Mouse (Mus musculus) limb, embryonic 10.5 days (tissue): ENCODE measurements around the gene Syn2. TPM values are rescaled to one million over a fixed set of nuclear protein-coding genes. Genes with fewer than 3 reads are reported as not detected.

Experiments used
- DNase-seq: peaks from one replicate; pipeline ENCODE4 v3.0.0-alpha.2; 2017; ENCODE audit warnings: low spot score
- H3K27ac ChIP-seq: fragments of 300-500 bp; sonication (generic); 2 replicates; pipeline ENCODE4 v1.5.1; 2016; ENCODE audit warnings: mild to moderate bottlenecking
- H3K27me3 ChIP-seq: fragments of 300-500 bp; sonication (generic); 2 replicates; pipeline ENCODE4 v1.6.1; 2016; ENCODE audit warnings: low read depth, mild to moderate bottlenecking; ENCODE audit not compliant: poor library complexity, severe bottlenecking
- H3K36me3 ChIP-seq: fragments of 300-500 bp; sonication (generic); 2 replicates; pipeline ENCODE4 v1.6.1; 2016; ENCODE audit warnings: mild to moderate bottlenecking, moderate library complexity
- H3K4me1 ChIP-seq: fragments of 300-500 bp; sonication (generic); 2 replicates; pipeline ENCODE4 v1.6.1; 2016
- H3K4me3 ChIP-seq: fragments of 300-500 bp; sonication (generic); 2 replicates; pipeline ENCODE4 v1.5.1; 2016; ENCODE audit warnings: mild to moderate bottlenecking, moderate library complexity
- H3K9me3 ChIP-seq: fragments of 300-500 bp; sonication (generic); replicated peaks from 2 replicates; pipeline ENCODE4 v1.6.1; 2016; ENCODE audit warnings: mild to moderate bottlenecking
- WGBS: fragments of 180-500 bp; shearing (Covaris S2); methylation state at CpG from one replicate; pipeline ENCODE4 v1.1.7; 2016; 5-methylcytosine and 5-hydroxymethylcytosine counted together
- polyA plus RNA-seq: library from polyadenylated mRNA; unstranded; fragments of >200 nt; fragmentation: Nextera tagmentation; extraction: Ambion mirVana; gene quantifications from 2 replicates; pipeline ENCODE4 v1.2.1, GENCODE M21; 2016

The Syn2 gene
- polyA plus RNA-seq, 1 experiment from 2014 or later: 0.30 TPM

DNA sequence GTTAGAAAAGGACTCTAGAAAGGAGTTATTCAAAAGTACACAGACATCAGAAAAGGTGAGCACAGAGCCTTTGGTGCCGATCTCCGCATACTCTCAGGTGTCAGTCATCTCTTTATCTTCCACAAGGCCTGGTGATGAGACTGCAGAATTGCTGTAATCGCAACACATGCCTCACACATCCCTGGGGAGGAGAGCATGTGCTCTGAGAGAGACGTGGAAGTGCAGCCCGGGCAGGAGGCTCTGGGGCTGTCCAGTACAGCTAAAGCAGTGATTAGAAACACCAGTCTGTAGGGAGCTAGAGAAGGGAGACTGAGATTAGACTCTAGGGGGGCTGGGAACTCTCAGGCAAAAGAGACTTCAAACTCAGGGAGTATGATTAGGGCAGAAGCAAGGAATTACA, 155.9 kb downstream of the Syn2 start:
- no peak overlapping the region for H3K4me3 ChIP-seq
- H3K36me3 ChIP-seq: no peaks in the 10 kb centered on the region
- no peaks in the 10 kb centered on the region for H3K4me1 ChIP-seq
- H3K27me3 ChIP-seq: no peaks in the 10 kb centered on the region
- H3K9me3 ChIP-seq: no peaks in the 10 kb centered on the region
- no peak overlapping the region for H3K27ac ChIP-seq
- DNase-seq: no peak
- WGBS: 73% methylated on average over 5 of the region's 5 CpGs

DNA sequence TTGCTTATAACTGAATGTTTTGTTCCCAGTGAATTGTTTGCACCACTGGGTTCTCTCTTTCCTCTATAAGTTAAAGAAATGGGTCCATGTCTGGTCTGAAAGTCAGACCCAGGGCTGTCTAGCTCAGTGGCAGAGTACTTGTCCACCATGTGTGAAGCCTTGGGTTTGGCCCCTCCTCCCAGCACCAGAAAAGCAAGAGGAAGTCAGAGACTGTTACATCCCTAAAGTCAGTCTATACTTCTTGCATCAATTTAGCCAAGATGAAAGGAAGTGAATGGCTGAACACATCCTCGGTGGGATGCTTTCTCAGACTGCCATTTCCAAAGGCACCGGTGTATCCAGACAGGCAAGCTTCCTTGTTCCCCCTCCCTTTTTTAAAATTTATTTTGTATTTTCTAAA, 156.4 kb downstream of the Syn2 start:
- no peaks in the 10 kb centered on the region for H3K9me3 ChIP-seq
- no peaks in the 10 kb centered on the region for H3K4me1 ChIP-seq
- 85% methylated on average over 2 of the region's 2 CpGs for WGBS
- no peak overlapping the region for H3K4me3 ChIP-seq
- DNase-seq: no peak
- H3K27ac ChIP-seq: no peak overlapping the region
- no peaks in the 10 kb centered on the region for H3K36me3 ChIP-seq
- H3K27me3 ChIP-seq: no peaks in the 10 kb centered on the region

DNA sequence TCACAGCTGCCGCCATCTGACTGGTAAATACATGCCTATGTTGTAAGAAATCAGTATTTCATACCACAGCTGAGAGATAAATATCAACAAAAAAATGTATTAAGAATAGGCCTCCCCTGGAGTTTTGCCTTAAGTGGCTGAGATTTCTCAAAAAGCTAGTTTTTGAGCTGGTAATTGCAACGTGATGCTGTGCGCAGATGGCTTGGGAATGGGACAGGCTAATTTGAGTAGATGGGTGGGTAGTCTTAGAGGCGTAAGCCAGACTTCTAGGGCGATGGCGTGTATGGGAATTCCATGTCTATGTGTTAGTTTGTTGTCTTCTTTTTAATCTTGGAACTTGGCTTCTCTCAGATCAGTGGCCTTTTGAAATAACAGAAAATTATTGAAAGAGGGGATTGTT, 157.1 kb downstream of the Syn2 start:
- Histone ChIP-seq H3K9me3 (no peaks in the 10 kb centered on the region), H3K36me3 (no peaks in the 10 kb centered on the region), H3K27ac (no peak overlapping the region), H3K27me3 (no peaks in the 10 kb centered on the region), H3K4me3 (no peak overlapping the region), H3K4me1 (no peaks in the 10 kb centered on the region)
- DNase-seq: no peak
- 93% methylated on average over 6 of the region's 6 CpGs for WGBS

DNA sequence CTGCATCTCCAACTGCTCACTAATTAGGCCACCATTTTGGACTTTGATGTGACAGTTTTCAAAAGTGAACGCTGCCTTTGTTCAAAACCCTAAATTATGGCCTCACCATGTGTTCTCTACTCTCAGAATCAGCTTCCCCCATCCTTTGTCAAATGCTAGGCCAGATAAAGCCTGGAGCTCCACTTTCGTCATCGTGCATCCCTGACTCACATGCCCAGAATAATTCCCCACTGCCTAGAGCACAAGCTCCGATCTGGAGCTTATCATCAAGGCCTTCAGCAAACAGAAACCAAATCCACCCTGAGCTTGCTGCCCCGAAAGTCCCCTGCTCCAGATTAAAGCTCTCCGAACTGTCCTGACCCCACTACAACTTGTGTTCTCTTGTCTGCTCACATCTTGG, 157.9 kb downstream of the Syn2 start:
- Histone ChIP-seq H3K4me1 (no peaks in the 10 kb centered on the region), H3K27ac (no peak overlapping the region), H3K9me3 (no peaks in the 10 kb centered on the region), H3K36me3 (no peaks in the 10 kb centered on the region), H3K4me3 (no peak overlapping the region), H3K27me3 (no peaks in the 10 kb centered on the region)
- 78% methylated on average over 6 of the region's 6 CpGs for WGBS
- no peak for DNase-seq

DNA sequence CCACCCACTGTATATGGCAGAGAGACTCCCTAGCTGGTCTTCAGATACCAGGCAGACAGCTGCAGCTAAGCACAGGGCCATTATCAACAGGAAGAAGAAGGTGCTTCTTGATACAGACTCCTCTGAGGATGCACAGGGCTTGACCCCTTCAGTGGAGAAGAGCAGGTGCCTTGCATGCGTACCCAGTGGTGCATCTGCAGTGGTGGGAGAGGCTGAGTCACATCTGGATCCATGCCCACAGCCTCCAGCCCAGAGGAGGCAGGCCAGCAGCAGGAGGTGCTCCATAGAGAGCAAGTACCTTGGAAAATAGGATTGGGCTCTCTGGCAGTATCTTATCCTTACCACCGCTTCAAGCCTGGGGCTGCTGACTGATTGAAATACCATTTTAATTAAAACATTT, 159.2 kb downstream of the Syn2 start:
- DNase-seq: no peak
- no peaks in the 10 kb centered on the region for H3K27me3 ChIP-seq
- no peaks in the 10 kb centered on the region for H3K36me3 ChIP-seq
- no peak overlapping the region for H3K27ac ChIP-seq
- H3K4me1 ChIP-seq: no peaks in the 10 kb centered on the region
- H3K9me3 ChIP-seq: no peaks in the 10 kb centered on the region
- no peak overlapping the region for H3K4me3 ChIP-seq
- 90% methylated on average over 2 of the region's 2 CpGs for WGBS

DNA sequence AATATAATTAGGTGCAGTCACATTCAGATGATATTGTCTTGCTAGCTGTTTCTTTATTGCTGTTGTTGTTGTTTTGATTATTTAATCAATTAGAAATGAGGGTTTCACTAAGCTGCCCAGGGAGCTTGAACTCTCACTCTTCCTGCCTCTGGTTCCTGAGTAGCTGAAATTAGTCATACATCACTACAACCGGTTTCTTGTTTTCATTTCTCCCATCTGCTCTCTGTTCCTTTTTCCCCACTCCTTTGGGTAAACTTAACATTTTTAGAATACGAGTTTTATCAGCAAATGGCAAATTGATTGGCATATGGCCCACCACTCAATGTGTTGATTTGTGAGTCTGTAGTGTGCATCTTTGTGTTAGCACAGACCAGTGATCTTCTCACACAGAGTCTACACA, 172.4 kb downstream of the Syn2 start:
- Histone ChIP-seq H3K9me3 (no peaks in the 10 kb centered on the region), H3K4me1 (no peaks in the 10 kb centered on the region), H3K27me3 (no peaks in the 10 kb centered on the region), H3K4me3 (no peak overlapping the region), H3K27ac (no peak overlapping the region), H3K36me3 (no peaks in the 10 kb centered on the region)
- WGBS: 77% methylated on average over 2 of the region's 2 CpGs
- no peak for DNase-seq

DNA sequence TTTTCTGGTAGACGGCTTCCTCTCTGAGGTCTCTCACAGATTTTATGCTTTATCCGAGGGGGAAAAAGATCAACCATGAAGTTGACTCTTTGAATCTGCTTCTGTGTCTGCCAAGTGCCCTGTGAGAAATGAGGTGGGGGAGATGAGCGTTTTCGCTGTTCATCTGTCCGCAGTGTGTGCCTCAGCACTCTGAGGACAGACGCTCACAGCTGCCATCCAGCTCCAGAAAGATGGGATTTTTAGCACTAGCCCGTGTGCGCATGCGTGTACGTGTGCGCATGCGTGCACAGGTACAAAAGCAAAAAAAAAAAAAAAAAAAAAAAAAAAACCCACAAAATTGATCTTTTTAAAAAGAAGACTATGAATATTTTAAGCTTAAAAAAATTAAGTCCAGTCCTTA, 178.1 kb downstream of the Syn2 start:
- Histone ChIP-seq H3K27me3 (no peaks in the 10 kb centered on the region), H3K36me3 (no peaks in the 10 kb centered on the region), H3K27ac (no peak overlapping the region), H3K9me3 (no peaks in the 10 kb centered on the region), H3K4me1 (no peaks in the 10 kb centered on the region), H3K4me3 (no peak overlapping the region)
- 81% methylated on average over 12 of the region's 12 CpGs for WGBS
- no peak for DNase-seq

DNA sequence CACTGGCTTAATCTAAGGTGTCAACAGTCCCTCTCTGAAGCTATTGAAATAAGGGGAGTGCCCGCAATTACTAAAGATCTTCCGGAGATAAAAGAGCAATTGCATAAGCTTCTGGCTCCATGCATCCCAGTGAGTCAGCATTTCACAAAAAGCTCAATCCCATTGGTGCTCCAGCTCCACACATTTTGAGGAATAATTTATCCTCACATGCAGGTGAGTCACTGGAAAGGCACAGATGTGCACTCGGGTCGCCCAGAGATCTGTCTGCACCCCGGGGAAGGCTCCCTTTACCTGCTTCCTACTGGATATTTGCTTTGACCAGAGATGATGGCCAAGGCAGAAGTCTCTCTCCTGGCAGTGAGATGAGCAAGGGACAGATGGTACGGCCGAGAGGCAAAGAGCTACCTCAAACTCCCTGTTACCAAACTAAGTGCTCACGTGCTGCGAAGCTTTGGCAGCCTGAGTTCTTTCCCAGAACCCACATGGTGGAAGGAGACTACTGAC, 178.6 kb downstream of the Syn2 start:
- no peaks in the 10 kb centered on the region for H3K9me3 ChIP-seq
- H3K4me1 ChIP-seq: no peaks in the 10 kb centered on the region
- no peaks in the 10 kb centered on the region for H3K27me3 ChIP-seq
- no peak overlapping the region for H3K27ac ChIP-seq
- DNase-seq: no peak
- H3K36me3 ChIP-seq: no peaks in the 10 kb centered on the region
- no peak overlapping the region for H3K4me3 ChIP-seq
- WGBS: 70% methylated on average over 9 of the region's 9 CpGs

DNA sequence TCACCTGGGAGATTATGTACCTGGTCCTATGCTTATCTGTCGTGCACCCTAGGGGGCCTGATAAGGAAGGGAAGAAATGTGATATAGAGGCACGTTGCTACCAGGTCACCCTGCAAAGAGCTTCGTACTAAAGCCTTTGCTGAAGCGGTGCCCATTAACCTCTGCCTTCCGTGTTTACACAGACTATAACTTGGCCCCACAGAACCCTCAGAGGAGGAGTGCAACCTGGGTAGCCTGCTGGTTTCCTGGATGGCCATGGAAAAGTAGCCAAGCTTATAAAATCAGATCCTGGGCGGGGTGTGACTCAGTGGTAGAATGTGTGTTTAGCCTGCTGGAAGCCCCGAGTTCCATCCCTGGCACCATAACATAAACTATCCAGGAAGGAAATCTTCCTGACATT, 179.2 kb downstream of the Syn2 start:
- H3K4me1 ChIP-seq: no peaks in the 10 kb centered on the region
- no peak overlapping the region for H3K4me3 ChIP-seq
- H3K36me3 ChIP-seq: no peaks in the 10 kb centered on the region
- 74% methylated on average over 7 of the region's 7 CpGs for WGBS
- no peak for DNase-seq
- no peaks in the 10 kb centered on the region for H3K27me3 ChIP-seq
- no peaks in the 10 kb centered on the region for H3K9me3 ChIP-seq
- H3K27ac ChIP-seq: no peak overlapping the region

DNA sequence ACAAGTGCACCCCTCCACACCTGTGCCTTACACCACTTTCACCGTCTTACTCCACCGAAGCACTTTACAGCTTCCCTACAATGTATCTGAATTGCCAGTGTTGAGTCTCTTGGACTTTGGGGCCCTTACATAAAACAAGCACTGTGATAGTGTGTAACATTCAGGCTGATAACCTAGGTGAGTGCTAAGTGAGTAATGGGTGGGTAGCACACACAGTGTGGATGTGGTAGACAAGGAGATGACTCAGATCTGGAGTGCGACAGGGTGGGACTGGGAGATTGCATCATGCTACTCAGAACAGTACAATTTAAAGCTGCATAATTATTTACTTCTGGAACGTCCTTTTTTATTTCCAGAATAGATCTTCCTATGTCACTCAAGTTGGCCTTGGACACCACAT, 181.1 kb downstream of the Syn2 start:
- no peak overlapping the region for H3K27ac ChIP-seq
- H3K4me3 ChIP-seq: no peak overlapping the region
- H3K36me3 ChIP-seq: no peaks in the 10 kb centered on the region
- H3K27me3 ChIP-seq: no peaks in the 10 kb centered on the region
- no peaks in the 10 kb centered on the region for H3K9me3 ChIP-seq
- DNase-seq: no peak
- H3K4me1 ChIP-seq: no peaks in the 10 kb centered on the region
- WGBS: 90% methylated on average over 4 of the region's 4 CpGs

DNA sequence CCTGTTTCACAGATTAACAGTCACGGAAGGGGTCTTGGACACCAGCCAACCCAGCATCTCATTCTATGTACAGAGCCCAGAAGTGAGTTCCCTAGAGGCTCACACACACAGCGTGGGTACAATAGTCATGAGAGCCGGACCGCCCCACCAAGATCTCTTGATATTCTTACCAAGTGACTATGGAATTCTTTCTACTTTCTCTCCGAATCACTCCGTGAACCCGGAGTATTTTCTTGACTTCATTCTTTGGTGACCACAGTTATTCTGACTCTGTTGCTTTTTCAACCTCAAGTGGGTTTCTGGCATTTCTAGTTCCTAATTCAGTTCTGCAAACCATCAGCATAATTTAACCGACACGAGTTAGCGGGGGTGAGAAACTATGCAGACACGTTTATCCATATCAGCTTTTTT, 182.1 kb downstream of the Syn2 start:
- Histone ChIP-seq H3K4me1 (peaks cover 8% of the 10 kb centered on the region), H3K4me3 (no peak overlapping the region), H3K9me3 (no peaks in the 10 kb centered on the region), H3K27me3 (no peaks in the 10 kb centered on the region), H3K36me3 (no peaks in the 10 kb centered on the region), H3K27ac (no peak overlapping the region)
- no peak for DNase-seq
- WGBS: 92% methylated on average over 11 of the region's 11 CpGs

DNA sequence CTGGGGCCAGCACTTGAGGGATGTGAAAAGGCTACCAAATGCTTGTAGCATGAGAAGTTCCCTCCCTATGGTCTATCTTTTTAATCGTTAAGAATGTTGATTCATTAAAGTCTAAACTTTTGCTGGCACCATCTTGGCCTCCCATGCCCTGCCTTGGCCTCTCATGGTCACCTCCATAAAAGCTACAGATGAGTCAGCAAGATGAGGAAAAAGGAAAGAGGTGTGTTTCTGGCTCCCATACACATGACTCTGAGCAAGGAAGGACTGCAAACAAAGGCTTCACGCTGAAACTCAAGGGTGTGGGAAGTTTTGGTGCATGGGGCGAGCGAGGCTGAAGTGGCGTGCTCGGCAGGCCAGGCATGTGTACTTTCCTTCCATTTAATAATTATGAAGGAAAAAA, 184.1 kb downstream of the Syn2 start:
- H3K27me3 ChIP-seq: no peaks in the 10 kb centered on the region
- peaks cover 17% of the 10 kb centered on the region for H3K4me1 ChIP-seq
- no peaks in the 10 kb centered on the region for H3K36me3 ChIP-seq
- no peak for DNase-seq
- WGBS: 89% methylated on average over 6 of the region's 6 CpGs
- no peak overlapping the region for H3K4me3 ChIP-seq
- no peaks in the 10 kb centered on the region for H3K9me3 ChIP-seq
- H3K27ac ChIP-seq: no peak overlapping the region

DNA sequence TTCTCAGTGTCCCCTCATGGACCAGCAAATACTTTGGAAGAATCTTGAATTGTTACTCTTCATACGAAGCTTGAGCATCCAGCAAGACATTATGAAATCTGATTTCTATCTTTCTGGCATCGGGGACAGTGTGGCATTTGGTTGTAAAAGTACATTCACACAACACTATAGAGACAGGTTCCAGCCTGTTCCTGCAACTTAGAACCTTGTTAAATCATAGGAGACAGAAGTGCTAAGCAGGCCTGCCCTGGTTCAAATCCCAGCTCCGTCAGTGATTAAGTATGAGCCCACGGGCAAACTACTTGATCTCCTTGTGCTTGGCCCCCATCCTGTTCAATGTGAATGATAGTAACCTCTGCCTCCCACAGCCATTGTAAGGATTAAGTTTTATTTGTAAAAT, 185.0 kb downstream of the Syn2 start:
- WGBS: 93% methylated on average over 4 of the region's 4 CpGs
- Histone ChIP-seq H3K27ac (no peak overlapping the region), H3K9me3 (no peaks in the 10 kb centered on the region), H3K36me3 (no peaks in the 10 kb centered on the region), H3K27me3 (no peaks in the 10 kb centered on the region), H3K4me3 (no peak overlapping the region), H3K4me1 (peaks cover 17% of the 10 kb centered on the region)
- no peak for DNase-seq

DNA sequence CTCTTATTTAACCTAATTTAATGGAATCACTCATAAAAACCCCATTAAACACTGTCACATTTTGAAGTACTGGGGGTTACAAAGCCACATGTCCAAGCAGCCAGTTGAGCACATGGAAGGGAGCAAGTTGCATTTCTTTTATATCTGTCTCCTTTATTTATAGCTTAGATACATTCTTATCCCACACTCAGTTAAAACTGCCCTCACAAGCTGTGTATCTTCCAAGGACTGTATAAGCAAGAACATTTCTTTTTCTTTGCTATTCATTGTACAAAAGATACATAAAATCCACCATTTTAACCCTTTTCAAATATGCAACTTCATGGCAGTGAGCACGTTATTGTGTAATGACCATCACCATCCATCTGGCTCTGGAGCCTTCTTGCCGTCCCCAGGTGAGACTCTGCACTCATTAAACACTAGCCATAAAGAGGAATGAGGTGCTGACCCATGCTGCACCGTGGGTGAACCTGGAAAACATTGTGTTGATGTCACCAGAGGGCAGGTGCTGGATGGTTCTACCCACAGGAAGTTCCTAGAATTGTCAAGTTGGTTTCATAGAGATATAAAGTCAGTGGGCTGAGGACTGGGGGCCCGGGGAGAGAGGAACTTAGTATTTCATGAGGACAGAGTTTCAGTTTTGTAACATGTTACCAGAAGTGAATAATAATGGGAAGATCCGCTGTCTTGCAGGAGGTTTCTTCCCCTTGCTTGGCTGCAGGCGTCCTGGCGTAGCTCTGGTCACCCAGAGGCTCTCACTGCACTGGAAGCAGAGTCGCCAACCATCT, 186.4 kb downstream of the Syn2 start:
- Histone ChIP-seq H3K4me1 (peaks cover 17% of the 10 kb centered on the region), H3K9me3 (no peaks in the 10 kb centered on the region), H3K27ac (no peak overlapping the region), H3K27me3 (no peaks in the 10 kb centered on the region), H3K4me3 (no peak overlapping the region), H3K36me3 (no peaks in the 10 kb centered on the region)
- 84% methylated on average over 8 of the region's 8 CpGs for WGBS
- DNase-seq: no peak
